Mouse (Mus musculus) liver, adult 2 months (tissue): ENCODE measurements at regions not wholly inside any gene's neighbourhood (a gene's known extent, or its start where the extent isn't known, plus 50 kb on each side); places are given as distances from the start of the nearest gene placed in this dataset.

ENCODE experiments used
- DNase-seq: peaks from one replicate; pipeline ENCODE4 v3.0.0-alpha.2; 2011; ENCODE audit warnings: low read depth, low spot score; ENCODE audit errors: extremely low read depth
- H3K27ac ChIP-seq: fragments of 200-500 bp; replicated peaks from 2 replicates; pipeline ENCODE4 v1.5.1; 2012; ENCODE audit warnings: low read depth, mild to moderate bottlenecking, control low read depth, inconsistent platforms, low read length; ENCODE audit not compliant: insufficient read depth
- H3K27me3 ChIP-seq: fragments of 200-500 bp; 2 replicates; pipeline ENCODE4 v1.6.1; 2012; ENCODE audit warnings: mild to moderate bottlenecking, moderate library complexity, low read length, inconsistent platforms; ENCODE audit not compliant: control insufficient read depth, insufficient read depth
- H3K36me3 ChIP-seq: fragments of 200-500 bp; 2 replicates; pipeline ENCODE4 v1.6.1; 2012; ENCODE audit warnings: low read length, inconsistent platforms; ENCODE audit not compliant: control insufficient read depth, insufficient read depth
- H3K4me1 ChIP-seq: fragments of 200-500 bp; 2 replicates; pipeline ENCODE4 v1.6.1; 2011; ENCODE audit warnings: low read length; ENCODE audit not compliant: control insufficient read depth, insufficient read depth
- H3K4me3 ChIP-seq: fragments of 200-500 bp; 2 replicates; pipeline ENCODE4 v1.5.1; 2011; ENCODE audit warnings: low read depth, mild to moderate bottlenecking, control low read depth, low read length, moderate library complexity; ENCODE audit not compliant: insufficient read depth
- H3K79me2 ChIP-seq: fragments of 200-500 bp; 2 replicates; pipeline ENCODE4 v1.6.1; 2012; ENCODE audit warnings: inconsistent platforms, mild to moderate bottlenecking, low read length, moderate library complexity; ENCODE audit not compliant: control insufficient read depth, insufficient read depth
- H3K9ac ChIP-seq: fragments of 200-500 bp; 2 replicates; pipeline ENCODE4 v1.6.1; 2012; ENCODE audit warnings: low read depth, mild to moderate bottlenecking, control low read depth, inconsistent platforms, low read length
- CTCF ChIP-seq: fragments of 200-500 bp; IDR thresholded peaks from 2 replicates; pipeline ENCODE4 v1.5.1; 2011; ENCODE audit warnings: low read depth, low read length, control low read depth
- POLR2A ChIP-seq: fragments of 200-500 bp; IDR thresholded peaks from 2 replicates; pipeline ENCODE4 v1.6.1; 2011; ENCODE audit warnings: low read length, control low read depth; ENCODE audit not compliant: insufficient read depth; ENCODE audit errors: extremely low read depth
- WGBS: fragments of 180-500 bp; shearing (Covaris S2); methylation state at CpG from one replicate; pipeline ENCODE4 v1.1.7; 2018; 5-methylcytosine and 5-hydroxymethylcytosine counted together

- no peaks in the 10 kb centered on the region for H3K36me3 ChIP-seq
- 63% methylated on average over 3 of the region's 3 CpGs for WGBS
- no peaks in the 10 kb centered on the region for H3K4me1 ChIP-seq
- no peak overlapping the region for H3K4me3 ChIP-seq
- no peak overlapping the region for H3K9ac ChIP-seq
- no peak for TF ChIP-seq POLR2A
- no peak for TF ChIP-seq CTCF
- H3K79me2 ChIP-seq: no peaks in the 10 kb centered on the region
- no peak overlapping the region for H3K27ac ChIP-seq
- no peak for DNase-seq
- no peaks in the 10 kb centered on the region for H3K27me3 ChIP-seq
Observed at GRCm38 (mm10) chr16:79240857-79241491, 150.1 kb upstream of the Tmprss15 start.

DNA sequence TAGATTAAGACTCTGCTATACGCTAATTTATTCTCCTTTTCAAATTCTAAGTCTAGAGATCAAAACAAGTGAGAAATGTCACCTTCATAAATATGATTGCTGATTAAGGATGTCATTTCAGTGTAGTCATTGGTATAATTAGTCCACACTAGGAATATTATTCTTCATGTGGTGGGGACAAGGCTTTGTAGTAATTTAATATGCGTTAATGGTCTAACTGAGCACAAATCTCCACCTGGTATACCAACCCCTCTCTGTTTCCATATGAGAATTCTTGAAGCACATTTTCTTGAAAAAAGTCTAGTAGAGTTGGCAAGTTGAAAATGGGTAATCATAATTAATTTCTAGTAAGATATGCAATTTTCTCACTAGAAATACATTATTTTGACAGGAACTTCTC is 149.3 kb upstream of the Tmprss15 start:
- DNase-seq: no peak
- H3K27me3 ChIP-seq: no peaks in the 10 kb centered on the region
- 77% methylated on average over 2 of the region's 2 CpGs for WGBS
- H3K4me3 ChIP-seq: no peak overlapping the region
- H3K4me1 ChIP-seq: no peaks in the 10 kb centered on the region
- no peaks in the 10 kb centered on the region for H3K36me3 ChIP-seq
- H3K9ac ChIP-seq: no peak overlapping the region
- TF ChIP-seq CTCF (no peak), POLR2A (no peak)
- no peaks in the 10 kb centered on the region for H3K79me2 ChIP-seq
- no peak overlapping the region for H3K27ac ChIP-seq

DNA sequence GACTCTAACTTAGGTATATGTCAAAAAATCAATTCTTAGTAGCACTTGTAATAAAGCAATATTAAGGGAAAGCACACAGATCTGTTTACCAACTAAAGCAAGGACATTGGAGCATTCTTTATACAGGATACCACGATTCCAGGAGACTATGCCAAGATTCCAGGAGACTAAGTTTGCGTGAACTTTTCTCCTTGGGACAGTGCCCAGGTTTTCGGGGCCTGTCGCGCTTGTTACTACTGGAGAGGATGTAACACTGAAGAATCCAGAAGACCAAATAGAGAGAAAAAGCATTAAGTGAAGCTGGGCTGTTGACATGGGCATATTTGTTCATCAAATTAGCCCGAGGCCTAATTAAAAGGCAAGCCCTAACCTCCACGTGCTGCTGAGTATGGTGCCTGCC is 100.3 kb upstream of the Tmprss15 start:
- Histone ChIP-seq H3K36me3 (no peaks in the 10 kb centered on the region), H3K4me1 (no peaks in the 10 kb centered on the region), H3K79me2 (no peaks in the 10 kb centered on the region), H3K9ac (no peak overlapping the region), H3K27me3 (no peaks in the 10 kb centered on the region), H3K27ac (no peak overlapping the region), H3K4me3 (no peak overlapping the region)
- WGBS: 74% methylated on average over 7 of the region's 7 CpGs
- no peak for DNase-seq
- TF ChIP-seq CTCF (no peak), POLR2A (no peak)

DNA sequence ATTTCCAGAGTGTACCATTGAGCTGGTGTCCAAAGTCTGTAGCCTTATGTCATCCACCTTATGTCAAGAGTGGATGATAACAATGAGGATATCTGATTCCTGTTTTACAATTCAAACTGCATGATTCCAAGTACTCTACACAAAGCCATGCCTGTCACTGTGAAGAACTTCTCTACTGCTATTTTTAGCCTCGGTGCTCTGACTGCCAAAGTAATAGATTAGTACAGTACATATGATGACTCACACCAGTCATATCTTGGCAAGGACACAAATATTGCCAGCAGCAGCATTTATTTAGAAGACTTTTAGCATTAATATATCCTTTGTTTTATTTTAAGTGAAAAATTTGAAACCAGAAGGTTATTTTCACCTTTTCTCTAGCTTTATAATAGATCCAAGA is 95.6 kb upstream of the Tmprss15 start:
- no peaks in the 10 kb centered on the region for H3K36me3 ChIP-seq
- no peaks in the 10 kb centered on the region for H3K27me3 ChIP-seq
- no peak for DNase-seq
- 55% methylated on average over 1 of the region's 1 CpGs for WGBS
- no peaks in the 10 kb centered on the region for H3K79me2 ChIP-seq
- no peak overlapping the region for H3K9ac ChIP-seq
- H3K4me1 ChIP-seq: no peaks in the 10 kb centered on the region
- TF ChIP-seq POLR2A (no peak), CTCF (no peak)
- no peak overlapping the region for H3K4me3 ChIP-seq
- no peak overlapping the region for H3K27ac ChIP-seq

DNA sequence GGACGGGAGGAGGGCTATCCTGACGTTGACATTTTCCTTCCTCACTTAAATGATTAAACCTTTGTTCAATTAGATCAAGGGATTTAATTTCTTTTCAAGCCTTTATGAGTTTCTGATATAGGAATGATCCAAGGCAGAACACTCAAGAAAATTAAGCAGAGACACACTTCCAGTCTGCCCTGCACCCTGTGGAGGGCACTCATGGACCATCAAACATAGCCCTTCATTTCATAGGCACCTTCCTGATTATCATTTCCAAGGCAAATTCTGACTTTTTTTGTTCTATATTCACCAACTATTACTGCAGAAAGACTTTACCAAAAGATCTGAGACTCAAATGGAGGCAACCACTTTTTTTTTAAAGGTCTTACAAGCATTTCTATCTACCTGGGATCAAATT is 91.6 kb upstream of the Tmprss15 start:
- Histone ChIP-seq H3K9ac (no peak overlapping the region), H3K79me2 (no peaks in the 10 kb centered on the region), H3K27me3 (no peaks in the 10 kb centered on the region), H3K4me1 (no peaks in the 10 kb centered on the region), H3K4me3 (no peak overlapping the region), H3K36me3 (no peaks in the 10 kb centered on the region), H3K27ac (no peak overlapping the region)
- no peak for TF ChIP-seq POLR2A
- no peak for TF ChIP-seq CTCF
- DNase-seq: no peak
- WGBS: 72% methylated on average over 2 of the region's 2 CpGs

DNA sequence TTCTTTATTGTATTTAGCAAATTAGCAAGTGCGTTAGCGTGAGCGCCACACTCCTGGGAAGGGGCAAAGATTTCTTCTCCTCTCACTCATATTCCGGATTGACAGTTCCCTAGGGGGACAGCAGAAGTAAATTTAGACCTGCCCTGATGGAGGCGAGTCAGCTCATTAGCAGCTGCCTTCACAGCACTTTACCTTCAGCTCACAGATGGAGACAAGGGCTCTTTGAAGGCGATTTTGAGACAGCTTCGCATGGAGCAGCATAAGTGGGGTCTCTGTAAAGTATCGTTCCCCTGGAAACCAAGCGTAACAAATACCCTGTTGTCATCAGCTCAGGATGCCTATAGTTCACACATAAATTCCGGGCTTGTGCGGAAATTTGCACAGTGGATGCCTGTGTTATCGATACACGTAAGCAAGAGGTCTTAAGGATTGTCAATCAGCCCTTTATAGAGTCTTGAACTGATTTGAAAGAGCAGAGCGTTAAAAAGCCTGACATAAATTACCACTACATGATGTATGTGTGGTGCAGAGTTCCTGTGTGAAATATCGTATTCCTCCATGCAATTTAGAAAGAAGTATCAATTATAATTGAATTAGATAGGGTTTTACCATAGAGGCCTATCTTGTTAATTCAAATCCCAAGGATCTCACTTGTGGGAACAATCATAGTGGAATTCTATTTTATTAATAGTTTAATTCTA is 86.6 kb upstream of the Tmprss15 start:
- Histone ChIP-seq H3K79me2 (no peaks in the 10 kb centered on the region), H3K4me1 (no peaks in the 10 kb centered on the region), H3K27ac (no peak overlapping the region), H3K27me3 (no peaks in the 10 kb centered on the region), H3K36me3 (no peaks in the 10 kb centered on the region), H3K9ac (no peak overlapping the region), H3K4me3 (no peak overlapping the region)
- 87% methylated on average over 15 of the region's 15 CpGs for WGBS
- TF ChIP-seq CTCF: no peak
- no peak for TF ChIP-seq POLR2A
- no peak for DNase-seq
